Mouse (Mus musculus) G1E (cell line): ENCODE measurements around the gene Mamld1.

ENCODE experiments used
- CTCF ChIP-seq: IDR thresholded peaks from 2 replicates; pipeline ENCODE4 v1.5.1; 2012; ENCODE audit warnings: low read depth, low read length, inconsistent platforms, mixed read lengths
- GATA1 ChIP-seq: IDR thresholded peaks from 2 replicates; pipeline ENCODE4 v1.6.1; 2012; ENCODE audit warnings: borderline replicate concordance, low read length, inconsistent platforms, mixed read lengths
- GATA2 ChIP-seq: IDR thresholded peaks from 2 replicates; pipeline ENCODE4 v1.6.1; 2012; ENCODE audit warnings: low read depth, low read length, inconsistent platforms, borderline replicate concordance
- POLR2AphosphoS5 ChIP-seq: IDR thresholded peaks from 2 replicates; pipeline ENCODE4 v1.6.1; 2012; ENCODE audit warnings: low read depth, low read length, inconsistent platforms; ENCODE audit not compliant: insufficient replicate concordance
- TAL1 ChIP-seq: conservative IDR thresholded peaks from 2 replicates; pipeline ENCODE4 v1.6.1; 2012; ENCODE audit warnings: low read depth, low read length, inconsistent platforms, mixed read lengths

GRCm38 (mm10) chrX:71085092-71085807 lies 35.2 kb downstream of the Mamld1 start:
- no peak for TF ChIP-seq CTCF
- no peak for TF ChIP-seq TAL1
- no peak for TF ChIP-seq GATA2
- no peak for TF ChIP-seq GATA1
- no peak for TF ChIP-seq POLR2AphosphoS5
